14 mouse cellular contexts compared by ENCODE assay signal in the genomic region with DNA sequence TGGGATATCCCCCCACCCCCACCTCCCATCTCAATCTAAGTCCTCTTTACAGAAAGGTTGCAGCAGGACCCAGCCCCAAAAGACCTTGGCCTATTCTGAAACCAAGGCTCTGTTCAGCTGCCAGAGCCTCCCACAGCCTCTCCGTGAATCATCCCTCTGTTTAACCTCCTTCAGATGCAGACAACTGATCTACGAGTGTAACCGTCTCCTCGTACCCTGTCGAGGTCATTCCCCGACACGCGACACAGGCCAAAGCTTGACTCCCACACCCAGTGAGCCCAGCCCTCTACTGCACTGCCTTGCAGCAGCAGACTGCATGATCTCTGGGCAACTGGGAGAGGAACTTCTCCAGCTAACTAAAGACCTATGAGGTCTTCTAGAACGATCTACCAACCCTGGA. TPM values are rescaled to one million over a fixed set of nuclear protein-coding genes. Genes with fewer than 3 reads are reported as not detected.
DNase-seq lines count a peak whose midpoint lies in the region; ATAC-seq and TF ChIP-seq lines count a peak whose summit lies in the region.
"Had no signal": no experiment of that assay in that cellular context is flagged by ENCODE, and none has a peak within 500 bp of the region (broad histone marks: within the 10 kb centered on the region; RNA-seq: fewer than 3 reads in every experiment).

No protein-coding gene starts in this region.

- peaks cover 12% of the 10 kb centered on the region; the same call in 1 of the 2 replicates for H3K36me3 ChIP-seq in hindbrain, embryonic 12.5 days
- H3K36me3 ChIP-seq in hindbrain, embryonic 10.5 days, result peaks cover 22% of the 10 kb centered on the region
- H3K36me3 ChIP-seq in stomach, embryonic 16.5 days (ENCODE audit: control insufficient read depth, insufficient read depth, low read length), result no peaks in the 10 kb centered on the region
- H3K36me3 ChIP-seq in stomach, postnatal 0 days (ENCODE audit: control insufficient read depth, insufficient read depth, low read length), result no peaks in the 10 kb centered on the region
- no peaks in the 10 kb centered on the region for H3K36me3 ChIP-seq in embryonic facial prominence, embryonic 12.5 days

- peaks cover 33% of the 10 kb centered on the region for H3K4me1 ChIP-seq in hindbrain, embryonic 12.5 days
- peaks cover 54% of the 10 kb centered on the region for H3K4me1 ChIP-seq in hindbrain, embryonic 10.5 days (replicated peaks)
- H3K4me1 ChIP-seq in stomach, embryonic 16.5 days (ENCODE audit: control insufficient read depth, insufficient read depth, low read length), result peaks cover 14% of the 10 kb centered on the region
- no peaks in the 10 kb centered on the region for H3K4me1 ChIP-seq in stomach, postnatal 0 days (replicated peaks; ENCODE audit: control insufficient read depth, insufficient read depth)
- H3K4me1 ChIP-seq in embryonic facial prominence, embryonic 12.5 days, result peaks cover 38% of the 10 kb centered on the region

- no peaks in the 10 kb centered on the region for H3K9me3 ChIP-seq in hindbrain, embryonic 12.5 days (replicated peaks)
- peaks cover 13% of the 10 kb centered on the region; the same call in 1 of the 2 replicates for H3K9me3 ChIP-seq in hindbrain, embryonic 10.5 days
- no peaks in the 10 kb centered on the region for H3K9me3 ChIP-seq in stomach, embryonic 16.5 days (replicated peaks; ENCODE audit: control insufficient read depth, low read length)
- H3K9me3 ChIP-seq in stomach, postnatal 0 days (ENCODE audit: control insufficient read depth, low read length), result no peaks in the 10 kb centered on the region
- H3K9me3 ChIP-seq in embryonic facial prominence, embryonic 12.5 days, result no peaks in the 10 kb centered on the region
- H3K9me3 ChIP-seq: hindbrain, embryonic 15.5 days had no signal

- no peak for TF ChIP-seq EP300 in stomach, postnatal 0 days (optimal IDR thresholded peaks at IDR 0.05)

- no peak overlapping the region for H3K9ac ChIP-seq in hindbrain, embryonic 12.5 days
- H3K9ac ChIP-seq in stomach, embryonic 16.5 days (ENCODE audit: low read length), result 0 out of 2 replicates have a peak overlapping the region, but pooled peaks have one; percentile 2
- H3K9ac ChIP-seq in stomach, postnatal 0 days (ENCODE audit: low read length), result no peak overlapping the region
- H3K9ac ChIP-seq in embryonic facial prominence, embryonic 12.5 days, result no peak overlapping the region
- H3K9ac ChIP-seq: hindbrain, embryonic 15.5 days; liver, postnatal 0 days had no signal

- no peak for DNase-seq in hindbrain, embryonic 10.5 days (ENCODE audit: low spot score)
- no peak for DNase-seq in stomach, postnatal 0 days (ENCODE audit: low spot score)
- DNase-seq in testis, postnatal 14 days (ENCODE audit: low spot score), result peak; percentile 81
- no peak for DNase-seq in layer of hippocampus, postnatal 25 days (ENCODE audit: extremely low spot score in 1 of 2, low spot score in 1 of 2)
- DNase-seq in heart, postnatal 36 days, result no peak
- DNase-seq: cerebellum, adult 9-10 months; kidney, postnatal 14 days; liver, postnatal 0 days; thymus, postnatal 25 days had no signal

- 56% methylated on average over 9 of the region's 9 CpGs for WGBS in hindbrain, embryonic 12.5 days
- WGBS in hindbrain, embryonic 10.5 days, result 58% methylated on average over 9 of the region's 9 CpGs
- WGBS in stomach, embryonic 16.5 days, result 44% methylated on average over 9 of the region's 9 CpGs
- WGBS in stomach, postnatal 0 days, result 48% methylated on average over 9 of the region's 9 CpGs
- 33% methylated on average over 9 of the region's 9 CpGs for WGBS in embryonic facial prominence, embryonic 12.5 days

- no peak for TF ChIP-seq CTCF in stomach, postnatal 0 days (IDR thresholded peaks at IDR 0.05; ENCODE audit: low read depth)

- H3K4me3 ChIP-seq in hindbrain, embryonic 12.5 days, result no peak overlapping the region
- H3K4me3 ChIP-seq in hindbrain, embryonic 10.5 days, result no peak overlapping the region
- H3K4me3 ChIP-seq in stomach, embryonic 16.5 days (replicated peaks; ENCODE audit: low read length), result no peak overlapping the region
- H3K4me3 ChIP-seq in stomach, postnatal 0 days (ENCODE audit: low read depth, low read length), result no peak overlapping the region
- no peak overlapping the region for H3K4me3 ChIP-seq in embryonic facial prominence, embryonic 12.5 days
- H3K4me3 ChIP-seq: hindbrain, embryonic 15.5 days had no signal

- 0 out of 2 replicates have a peak overlapping the region, but pooled peaks have one; percentile 11 for H3K4me2 ChIP-seq in hindbrain, embryonic 12.5 days (replicated peaks)
- H3K4me2 ChIP-seq in stomach, embryonic 16.5 days (ENCODE audit: low read depth, low read length), result no peak overlapping the region
- no peak overlapping the region for H3K4me2 ChIP-seq in stomach, postnatal 0 days (replicated peaks; ENCODE audit: low read depth)
- peak overlapping the region; percentile 15; the same call in 1 of the 2 replicates for H3K4me2 ChIP-seq in embryonic facial prominence, embryonic 12.5 days (replicated peaks)
- H3K4me2 ChIP-seq: hindbrain, embryonic 15.5 days had no signal

- no peaks in the 10 kb centered on the region for H3K27me3 ChIP-seq in hindbrain, embryonic 12.5 days
- H3K27me3 ChIP-seq in hindbrain, embryonic 10.5 days (ENCODE audit: insufficient read depth, poor library complexity, severe bottlenecking), result 0 out of 2 replicates have a peak, but pooled peaks cover 4% of the 10 kb centered on the region
- H3K27me3 ChIP-seq in stomach, embryonic 16.5 days (ENCODE audit: control insufficient read depth, insufficient read depth, low read length), result no peaks in the 10 kb centered on the region
- no peaks in the 10 kb centered on the region for H3K27me3 ChIP-seq in stomach, postnatal 0 days (ENCODE audit: control insufficient read depth, insufficient read depth, low read length)
- H3K27me3 ChIP-seq in embryonic facial prominence, embryonic 12.5 days, result no peaks in the 10 kb centered on the region
- H3K27me3 ChIP-seq: hindbrain, embryonic 15.5 days; Patski had no signal

- H3K27ac ChIP-seq in hindbrain, embryonic 12.5 days, result no peak overlapping the region
- H3K27ac ChIP-seq in hindbrain, embryonic 10.5 days, result no peak overlapping the region
- no peak overlapping the region for H3K27ac ChIP-seq in stomach, embryonic 16.5 days (ENCODE audit: low read length)
- no peak overlapping the region for H3K27ac ChIP-seq in stomach, postnatal 0 days (replicated peaks)
- H3K27ac ChIP-seq in embryonic facial prominence, embryonic 12.5 days, result no peak overlapping the region
- H3K27ac ChIP-seq: hindbrain, embryonic 15.5 days had no signal

- intact Hi-C loops in heart, postnatal 36 days (cut with DNase I), result no loop called here

- ATAC-seq in hindbrain, embryonic 12.5 days (ENCODE audit: low FRiP score), result no peak
- ATAC-seq in stomach, embryonic 16.5 days (ENCODE audit: insufficient read depth, low FRiP score), result no peak
- no peak for ATAC-seq in stomach, postnatal 0 days (ENCODE audit: low FRiP score, low TSS enrichment)
- no peak for ATAC-seq in embryonic facial prominence, embryonic 12.5 days (ENCODE audit: insufficient number of reproducible peaks, insufficient read depth, low FRiP score, low TSS enrichment)
- ATAC-seq: liver, postnatal 0 days; Patski had no signal

RNA-seq across cellular contexts. Expression of a gene that starts 3.9 kb away (rescaled TPM):
- polyA plus RNA-seq in hindbrain, embryonic 12.5 days (2016; fragmentation: Nextera tagmentation; extraction: Ambion mirVana), result 25.7 and 28.2 TPM in 2 replicates
- 19.4 and 19.7 TPM in 2 replicates for polyA plus RNA-seq in hindbrain, embryonic 10.5 days (2016; fragmentation: Nextera tagmentation; extraction: Ambion mirVana)
- polyA plus RNA-seq in stomach, embryonic 16.5 days (2015; fragmentation: Nextera tagmentation; extraction: Ambion mirVana), result 22.6 and 24.1 TPM in 2 replicates
- 18.4 and 18.8 TPM in 2 replicates for polyA plus RNA-seq in stomach, postnatal 0 days (2015; fragmentation: Nextera tagmentation; extraction: Ambion mirVana)
- 38.9 and 39.1 TPM in 2 replicates for polyA plus RNA-seq in embryonic facial prominence, embryonic 12.5 days (2016; fragmentation: Nextera tagmentation; extraction: Ambion mirVana)
- 100 to 1,000 TPM in 1 of 2 experiments, 10 to 100 TPM in 1; 93.4 to 114 TPM for total RNA-seq in layer of hippocampus, postnatal 25 days (2021)
- 1 to 10 TPM; 4.8 to 6.1 TPM for total RNA-seq in heart, postnatal 36 days (2021)

Comparison
In these comparisons a context has a peak if more than half of its experiments do, and no peak if none do; other contexts are left out.
1. H3K4me2 ChIP-seq: peak in hindbrain, embryonic 12.5 days (single experiment) and embryonic facial prominence, embryonic 12.5 days (single experiment); none in stomach, embryonic 16.5 days (single experiment) and stomach, postnatal 0 days (single experiment).